ENCODE assay signal across 19 mouse cellular contexts in the genomic region with DNA sequence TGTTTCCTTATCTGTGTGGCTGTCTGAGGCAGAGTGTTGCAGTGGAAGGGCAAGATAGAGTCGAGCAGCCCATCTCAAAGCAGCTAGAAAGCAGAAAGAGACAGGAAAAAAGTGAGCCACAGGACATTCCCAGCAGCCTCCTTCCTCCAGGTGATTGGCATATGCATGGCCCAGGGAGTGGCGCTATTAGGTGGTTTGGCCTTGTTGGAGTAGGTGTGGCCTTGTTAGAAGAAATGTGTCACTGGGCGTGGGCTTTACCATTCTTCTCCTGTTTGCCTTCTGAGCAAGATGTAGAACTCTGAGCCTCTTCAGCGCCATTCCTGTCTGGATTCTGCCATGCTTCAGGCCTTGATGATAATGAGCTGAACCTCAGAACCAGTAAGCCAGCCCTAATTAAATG. TPM values are rescaled to one million over a fixed set of nuclear protein-coding genes. Genes with fewer than 3 reads are reported as not detected.
"Had no signal": no experiment of that assay in that cellular context is flagged by ENCODE, and none has a peak within 500 bp of the region (broad histone marks: within the 10 kb centered on the region; RNA-seq: fewer than 3 reads in every experiment).

No protein-coding gene starts in this region.

- H3K4me3 ChIP-seq: midbrain, embryonic 10.5 days; midbrain, embryonic 12.5 days; myocyte; neural tube, embryonic 13.5 days; neural tube, embryonic 15.5 days had no signal

- H3K36me3 ChIP-seq: midbrain, embryonic 10.5 days; midbrain, embryonic 12.5 days; neural tube, embryonic 13.5 days; neural tube, embryonic 15.5 days had no signal

- H3K27me3 ChIP-seq: midbrain, embryonic 12.5 days; neural tube, embryonic 13.5 days; neural tube, embryonic 15.5 days had no signal

- H3K4me1 ChIP-seq: midbrain, embryonic 10.5 days; midbrain, embryonic 12.5 days; neural tube, embryonic 13.5 days; neural tube, embryonic 15.5 days had no signal

- H3K27ac ChIP-seq: midbrain, embryonic 10.5 days; midbrain, embryonic 12.5 days; neural tube, embryonic 13.5 days; neural tube, embryonic 15.5 days had no signal

- H3K9ac ChIP-seq: lung, embryonic 14.5 days; midbrain, embryonic 12.5 days; neural tube, embryonic 13.5 days; neural tube, embryonic 15.5 days had no signal

- ATAC-seq: midbrain, embryonic 16.5 days had no signal

- H3K9me3 ChIP-seq: midbrain, embryonic 10.5 days; midbrain, embryonic 12.5 days; neural tube, embryonic 13.5 days; neural tube, embryonic 15.5 days had no signal

- DNase-seq: lung, adult 18-20 months; lung, embryonic 14.5 days; lung, postnatal 10 days; lung, postnatal 4 days; midbrain, embryonic 14.5 days; right cerebral cortex, postnatal 14 days; right cerebral cortex, postnatal 4 days; spleen, adult 18-20 months; thymus, adult 18-20 months; thymus, postnatal 14 days; thymus, postnatal 36 days had no signal

RNA-seq across cellular contexts. Expression of a gene that starts 56.4 kb away (rescaled TPM):
- polyA plus RNA-seq: myocyte; small intestine, adult 2 months; thymus, postnatal 0 days had no signal
